Mouse (Mus musculus): Measurements from ENCODE around the gene Syt16. TPM values are rescaled to one million over a fixed set of nuclear protein-coding genes. Genes with fewer than 3 reads are reported as not detected.
A peak's percentile ranks its signal among the peaks of the same experiment; 100 is the strongest.

Gene Syt16
- polyA plus RNA-seq, 1 experiment, result 0.02 TPM

GRCm38 (mm10) chr12:74043755-74044154, 46.3 kb downstream of the Syt16 start:
- Histone ChIP-seq H3K4me1 (ENCODE audit: control insufficient read depth, insufficient read depth, low read length) (no peaks in the 10 kb centered on the region), H3K4me3 (ENCODE audit: insufficient read depth, low read depth, low read length) (no peak overlapping the region), H3K27me3 (replicated peaks; ENCODE audit: control insufficient read depth, insufficient read depth, low read length) (no peaks in the 10 kb centered on the region), H3K27ac (ENCODE audit: insufficient read depth, low read depth, low read length) (no peak overlapping the region), H3K36me3 (ENCODE audit: control insufficient read depth, insufficient read depth, low read length) (no peaks in the 10 kb centered on the region)
- no peak for DNase-seq
- TF ChIP-seq CTCF (conservative IDR thresholded peaks at IDR 0.05; ENCODE audit: insufficient read depth, insufficient read length, low read depth, low read length), result no peak
- 50% methylated on average over 6 of the region's 6 CpGs for WGBS

GRCm38 (mm10) chr12:74044241-74044640, 46.8 kb downstream of the Syt16 start:
- Histone ChIP-seq H3K4me3 (ENCODE audit: insufficient read depth, low read depth, low read length) (no peak overlapping the region), H3K27me3 (replicated peaks; ENCODE audit: control insufficient read depth, insufficient read depth, low read length) (no peaks in the 10 kb centered on the region), H3K36me3 (ENCODE audit: control insufficient read depth, insufficient read depth, low read length) (no peaks in the 10 kb centered on the region), H3K4me1 (ENCODE audit: control insufficient read depth, insufficient read depth, low read length) (no peaks in the 10 kb centered on the region), H3K27ac (ENCODE audit: insufficient read depth, low read depth, low read length) (no peak overlapping the region)
- 83% methylated on average over 4 of the region's 4 CpGs for WGBS
- TF ChIP-seq POLR2A (IDR thresholded peaks at IDR 0.05; ENCODE audit: low read depth, low read length) (no peak), CTCF (conservative IDR thresholded peaks at IDR 0.05; ENCODE audit: insufficient read depth, insufficient read length, low read depth, low read length) (no peak)
- no peak for DNase-seq

- Histone ChIP-seq H3K27me3 (replicated peaks; ENCODE audit: control insufficient read depth, insufficient read depth, low read length) (no peaks in the 10 kb centered on the region), H3K27ac (ENCODE audit: insufficient read depth, low read depth, low read length) (no peak overlapping the region), H3K4me3 (ENCODE audit: insufficient read depth, low read depth, low read length) (no peak overlapping the region), H3K36me3 (ENCODE audit: control insufficient read depth, insufficient read depth, low read length) (no peaks in the 10 kb centered on the region), H3K4me1 (ENCODE audit: control insufficient read depth, insufficient read depth, low read length) (no peaks in the 10 kb centered on the region)
- peak; percentile 5 for DNase-seq
- TF ChIP-seq POLR2A (IDR thresholded peaks at IDR 0.05; ENCODE audit: low read depth, low read length) (no peak), CTCF (conservative IDR thresholded peaks at IDR 0.05; ENCODE audit: insufficient read depth, insufficient read length, low read depth, low read length) (peak; percentile 48)
- WGBS, result 51% methylated on average over 12 of the region's 12 CpGs
Measured at GRCm38 (mm10) chr12:74055336-74055931, 58.0 kb downstream of the Syt16 start.

GRCm38 (mm10) chr12:74056162-74056561, 58.7 kb downstream of the Syt16 start:
- TF ChIP-seq CTCF (conservative IDR thresholded peaks at IDR 0.05; ENCODE audit: insufficient read depth, insufficient read length, low read depth, low read length) (no peak), POLR2A (IDR thresholded peaks at IDR 0.05; ENCODE audit: low read depth, low read length) (no peak)
- Histone ChIP-seq H3K27me3 (replicated peaks; ENCODE audit: control insufficient read depth, insufficient read depth, low read length) (no peaks in the 10 kb centered on the region), H3K36me3 (ENCODE audit: control insufficient read depth, insufficient read depth, low read length) (no peaks in the 10 kb centered on the region), H3K4me3 (ENCODE audit: insufficient read depth, low read depth, low read length) (no peak overlapping the region), H3K4me1 (ENCODE audit: control insufficient read depth, insufficient read depth, low read length) (no peaks in the 10 kb centered on the region), H3K27ac (ENCODE audit: insufficient read depth, low read depth, low read length) (no peak overlapping the region)
- WGBS, result 62% methylated on average over 2 of the region's 2 CpGs
- DNase-seq, result no peak

- TF ChIP-seq CTCF (conservative IDR thresholded peaks at IDR 0.05; ENCODE audit: insufficient read depth, insufficient read length, low read depth, low read length) (no peak), POLR2A (IDR thresholded peaks at IDR 0.05; ENCODE audit: low read depth, low read length) (no peak)
- Histone ChIP-seq H3K36me3 (ENCODE audit: control insufficient read depth, insufficient read depth, low read length) (no peaks in the 10 kb centered on the region), H3K4me1 (ENCODE audit: control insufficient read depth, insufficient read depth, low read length) (no peaks in the 10 kb centered on the region), H3K27me3 (replicated peaks; ENCODE audit: control insufficient read depth, insufficient read depth, low read length) (no peaks in the 10 kb centered on the region), H3K4me3 (ENCODE audit: insufficient read depth, low read depth, low read length) (no peak overlapping the region), H3K27ac (ENCODE audit: insufficient read depth, low read depth, low read length) (no peak overlapping the region)
- 97% methylated on average over 1 of the region's 1 CpGs for WGBS
- DNase-seq, result no peak
Measured at GRCm38 (mm10) chr12:74062547-74062946, 65.1 kb downstream of the Syt16 start.

GRCm38 (mm10) chr12:74068912-74069311, 71.5 kb downstream of the Syt16 start:
- WGBS, result 47% methylated on average over 1 of the region's 1 CpGs
- Histone ChIP-seq H3K4me3 (ENCODE audit: insufficient read depth, low read depth, low read length) (no peak overlapping the region), H3K4me1 (ENCODE audit: control insufficient read depth, insufficient read depth, low read length) (no peaks in the 10 kb centered on the region), H3K36me3 (ENCODE audit: control insufficient read depth, insufficient read depth, low read length) (no peaks in the 10 kb centered on the region), H3K27me3 (replicated peaks; ENCODE audit: control insufficient read depth, insufficient read depth, low read length) (no peaks in the 10 kb centered on the region), H3K27ac (ENCODE audit: insufficient read depth, low read depth, low read length) (no peak overlapping the region)
- no peak for DNase-seq
- TF ChIP-seq CTCF (conservative IDR thresholded peaks at IDR 0.05; ENCODE audit: insufficient read depth, insufficient read length, low read depth, low read length) (no peak), POLR2A (IDR thresholded peaks at IDR 0.05; ENCODE audit: low read depth, low read length) (no peak)

GRCm38 (mm10) chr12:74075590-74075989, 78.1 kb downstream of the Syt16 start:
- H3K4me1 ChIP-seq (ENCODE audit: control insufficient read depth, insufficient read depth, low read length), result no peaks in the 10 kb centered on the region
- WGBS, result 80% methylated on average over 3 of the region's 3 CpGs
- H3K27ac ChIP-seq (ENCODE audit: insufficient read depth, low read depth, low read length), result no peak overlapping the region
- DNase-seq, result no peak
- no peak overlapping the region for H3K4me3 ChIP-seq (ENCODE audit: insufficient read depth, low read depth, low read length)
- H3K36me3 ChIP-seq (ENCODE audit: control insufficient read depth, insufficient read depth, low read length), result no peaks in the 10 kb centered on the region
- TF ChIP-seq POLR2A (IDR thresholded peaks at IDR 0.05; ENCODE audit: low read depth, low read length), result no peak
- TF ChIP-seq CTCF (conservative IDR thresholded peaks at IDR 0.05; ENCODE audit: insufficient read depth, insufficient read length, low read depth, low read length), result no peak
- H3K27me3 ChIP-seq (replicated peaks; ENCODE audit: control insufficient read depth, insufficient read depth, low read length), result no peaks in the 10 kb centered on the region

Data from kidney, adult 2 months (tissue).